Mouse (Mus musculus) kidney, postnatal 0 days (tissue): ENCODE data around the gene Lama2. TPM values are rescaled to one million over a fixed set of nuclear protein-coding genes. Genes with fewer than 3 reads are reported as not detected.
A peak's percentile ranks its signal among the peaks of the same experiment; 100 is the strongest.

Experiments used
- ATAC-seq: fragments of 200-750 bp; cut with Nextera tagmentation; replicated peaks from 2 replicates; pipeline ENCODE4 v1.8.0; 2017; ENCODE audit warnings: low read depth, moderate number of reproducible peaks, moderate TSS enrichment, moderate library complexity; ENCODE audit not compliant: low FRiP score
- DNase-seq: peaks from one replicate; pipeline ENCODE4 v3.0.0-alpha.2; 2016; ENCODE audit warnings: low spot score
- H3K27ac ChIP-seq: fragments of 300-500 bp; sonication (generic); 2 replicates; pipeline ENCODE4 v1.5.1; 2014; ENCODE audit warnings: mild to moderate bottlenecking
- H3K27me3 ChIP-seq: fragments of 300-500 bp; sonication (generic); 2 replicates; pipeline ENCODE4 v1.6.1; 2014; ENCODE audit warnings: low read length, mixed read lengths; ENCODE audit not compliant: insufficient read depth
- H3K36me3 ChIP-seq: fragments of 300-500 bp; sonication (generic); 2 replicates; pipeline ENCODE4 v1.6.1; 2014; ENCODE audit warnings: low read length, mixed read lengths; ENCODE audit not compliant: insufficient read depth
- H3K4me1 ChIP-seq: fragments of 300-500 bp; sonication (generic); replicated peaks from 2 replicates; pipeline ENCODE4 v1.6.1; 2014; ENCODE audit warnings: antibody characterized with exemption, low read length, mixed read lengths; ENCODE audit not compliant: insufficient read depth
- H3K4me2 ChIP-seq: fragments of 300-500 bp; sonication (generic); 2 replicates; pipeline ENCODE4 v1.6.1; 2014; ENCODE audit warnings: mild to moderate bottlenecking, low read length, moderate library complexity, mixed read lengths
- H3K4me3 ChIP-seq: fragments of 300-500 bp; sonication (generic); replicated peaks from 2 replicates; pipeline ENCODE4 v1.5.1; 2014; ENCODE audit warnings: low read depth, low read length
- H3K9ac ChIP-seq: fragments of 300-500 bp; sonication (generic); 2 replicates; pipeline ENCODE4 v1.6.1; 2014; ENCODE audit warnings: low read depth, low read length
- H3K9me3 ChIP-seq: fragments of 300-500 bp; sonication (generic); replicated peaks from 2 replicates; pipeline ENCODE4 v1.6.1; 2016; ENCODE audit warnings: low read length, inconsistent platforms, mixed read lengths
- CTCF ChIP-seq: IDR thresholded peaks from 2 replicates; pipeline ENCODE4 v1.5.1; 2016; ENCODE audit warnings: antibody characterized with exemption, low read depth, mild to moderate bottlenecking, moderate library complexity
- WGBS: fragments of 180-500 bp; shearing (Covaris S2); extraction: QIAGEN DNeasy Blood & Tissue Kit; methylation state at CpG from one replicate; pipeline ENCODE4 v1.1.7; 2014; 5-methylcytosine and 5-hydroxymethylcytosine counted together
- polyA plus RNA-seq: library from polyadenylated mRNA; unstranded; fragments of >200 nt; fragmentation: Nextera tagmentation; extraction: Ambion mirVana; gene quantifications from 2 replicates; pipeline ENCODE4 v1.2.1, GENCODE M21; 2015

Gene Lama2
- polyA plus RNA-seq, 1 experiment from 2014 or later: 16.2 TPM

GRCm38 (mm10) chr10:27264713-27265112 lies 354.8 kb downstream of the Lama2 start:
- H3K9me3 ChIP-seq: no peaks in the 10 kb centered on the region
- no peak overlapping the region for H3K4me2 ChIP-seq
- no peaks in the 10 kb centered on the region for H3K27me3 ChIP-seq
- no peaks in the 10 kb centered on the region for H3K4me1 ChIP-seq
- DNase-seq: no peak
- H3K36me3 ChIP-seq: no peaks in the 10 kb centered on the region
- no peak overlapping the region for H3K9ac ChIP-seq
- no peak overlapping the region for H3K27ac ChIP-seq
- no peak overlapping the region for H3K4me3 ChIP-seq
- WGBS: 59% methylated on average over 2 of the region's 2 CpGs
- no peak for ATAC-seq
- TF ChIP-seq CTCF: peak; percentile 18; the same call in 1 of the 2 replicates

DNA sequence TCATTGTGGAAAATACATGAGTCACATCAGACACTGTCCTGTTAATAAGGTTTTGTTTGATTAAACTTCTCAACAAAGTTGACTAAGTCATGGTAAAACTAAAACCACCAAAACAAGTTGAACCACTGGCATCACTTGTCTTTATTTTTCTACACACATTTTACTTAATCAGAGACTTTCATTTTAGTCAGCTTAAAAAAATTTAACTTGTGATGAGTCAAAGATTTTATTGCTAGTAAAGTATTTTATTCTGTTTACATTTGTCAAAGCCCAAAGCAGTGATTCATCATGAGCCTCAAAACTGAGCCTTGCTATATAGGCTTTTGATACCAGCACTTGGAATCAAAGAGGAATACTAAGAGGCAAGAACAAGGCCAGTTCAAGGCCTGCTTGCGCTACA lies 369.8 kb downstream of the Lama2 start:
- Histone ChIP-seq H3K4me1 (no peaks in the 10 kb centered on the region), H3K27ac (no peak overlapping the region), H3K27me3 (no peaks in the 10 kb centered on the region), H3K9me3 (no peaks in the 10 kb centered on the region), H3K9ac (no peak overlapping the region), H3K4me2 (no peak overlapping the region), H3K36me3 (no peaks in the 10 kb centered on the region), H3K4me3 (no peak overlapping the region)
- ATAC-seq (no peak), DNase-seq (no peak)
- no peak for TF ChIP-seq CTCF
- WGBS: 92% methylated on average over 1 of the region's 1 CpGs

GRCm38 (mm10) chr10:27234755-27235154 lies 384.8 kb downstream of the Lama2 start:
- Histone ChIP-seq H3K4me1 (no peaks in the 10 kb centered on the region), H3K9me3 (no peaks in the 10 kb centered on the region), H3K4me2 (no peak overlapping the region), H3K9ac (no peak overlapping the region), H3K4me3 (no peak overlapping the region), H3K36me3 (no peaks in the 10 kb centered on the region), H3K27me3 (no peaks in the 10 kb centered on the region), H3K27ac (no peak overlapping the region)
- WGBS: 57% methylated on average over 4 of the region's 4 CpGs
- no peak for DNase-seq
- ATAC-seq: no peak
- TF ChIP-seq CTCF: no peak

DNA sequence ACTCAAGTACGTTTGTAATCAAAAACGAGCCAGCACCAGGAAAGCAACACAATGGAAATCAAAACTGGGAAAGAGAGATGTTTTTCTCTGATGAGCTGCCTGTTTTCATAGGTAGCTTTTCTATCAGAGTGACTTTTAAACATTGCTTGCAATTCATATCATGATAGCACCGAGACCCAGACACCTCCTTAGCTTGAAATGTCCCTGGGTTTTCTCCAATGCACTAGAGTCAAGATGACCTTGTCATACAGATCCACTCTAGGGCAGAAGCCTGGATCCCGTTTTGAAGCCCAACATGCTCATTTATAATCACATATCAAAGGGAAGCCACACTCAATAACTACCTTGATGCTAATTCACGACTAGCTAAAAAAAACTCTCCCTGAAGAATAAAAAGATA lies 386.0 kb downstream of the Lama2 start:
- ATAC-seq (no peak), DNase-seq (no peak)
- no peak overlapping the region for H3K27ac ChIP-seq
- no peaks in the 10 kb centered on the region for H3K4me1 ChIP-seq
- TF ChIP-seq CTCF: no peak
- H3K27me3 ChIP-seq: no peaks in the 10 kb centered on the region
- 75% methylated on average over 5 of the region's 5 CpGs for WGBS
- H3K4me2 ChIP-seq: no peak overlapping the region
- H3K9me3 ChIP-seq: no peaks in the 10 kb centered on the region
- no peak overlapping the region for H3K4me3 ChIP-seq
- no peak overlapping the region for H3K9ac ChIP-seq
- H3K36me3 ChIP-seq: no peaks in the 10 kb centered on the region

- H3K4me1 ChIP-seq: no peaks in the 10 kb centered on the region
- 44% methylated on average over 8 of the region's 8 CpGs for WGBS
- DNase-seq: no peak
- H3K4me3 ChIP-seq: no peak overlapping the region
- no peaks in the 10 kb centered on the region for H3K9me3 ChIP-seq
- no peaks in the 10 kb centered on the region for H3K27me3 ChIP-seq
- H3K9ac ChIP-seq: no peak overlapping the region
- ATAC-seq: no peak
- no peak overlapping the region for H3K4me2 ChIP-seq
- no peaks in the 10 kb centered on the region for H3K36me3 ChIP-seq
- TF ChIP-seq CTCF: no peak
- no peak overlapping the region for H3K27ac ChIP-seq
Observed at GRCm38 (mm10) chr10:27223815-27224375, 395.7 kb downstream of the Lama2 start.

GRCm38 (mm10) chr10:27222639-27223315 lies 396.8 kb downstream of the Lama2 start:
- Histone ChIP-seq H3K4me1 (no peaks in the 10 kb centered on the region), H3K4me2 (no peak overlapping the region), H3K27ac (no peak overlapping the region), H3K4me3 (no peak overlapping the region), H3K9me3 (no peaks in the 10 kb centered on the region), H3K9ac (no peak overlapping the region), H3K27me3 (no peaks in the 10 kb centered on the region), H3K36me3 (no peaks in the 10 kb centered on the region)
- WGBS: 75% methylated on average over 6 of the region's 6 CpGs
- TF ChIP-seq CTCF: no peak
- DNase-seq (peak; percentile 19), ATAC-seq (no peak)
